ENCODE assay signal across 9 mouse cellular contexts in genomic region chr14:69454640-69455039, GRCm38 (mm10). TPM values are rescaled to one million over a fixed set of nuclear protein-coding genes. Genes with fewer than 3 reads are reported as not detected.
"Had no signal": no experiment of that assay in that cellular context is flagged by ENCODE, and none has a peak within 500 bp of the region (broad histone marks: within the 10 kb centered on the region; RNA-seq: fewer than 3 reads in every experiment).

No protein-coding gene starts in this region.

RNA-seq across cellular contexts. Expression of gene Gm16867, which starts 48.5 kb away (rescaled TPM):
- total RNA-seq: forebrain, postnatal 0 days had no signal

RNA-seq across cellular contexts. Expression of gene Gm27179, which starts 57.7 kb away (rescaled TPM):
- total RNA-seq: forebrain, postnatal 0 days; gastrocnemius, adult 18-20 months; gastrocnemius, adult 2 months; gastrocnemius, adult 8-10 months; gastrocnemius, postnatal 25 days; gastrocnemius, postnatal 36 days; heart, adult 18-20 months; heart, adult 2 months; heart, adult 8-10 months had no signal
